Mouse (Mus musculus): ENCODE results near the gene Vmn1r197.
"Not testable (repeated sequence)": the region's sequence is repeated elsewhere in the genome, so short reads cannot be mapped to it uniquely, and the experiment has no call there.

Vmn1r197 gene

DNA sequence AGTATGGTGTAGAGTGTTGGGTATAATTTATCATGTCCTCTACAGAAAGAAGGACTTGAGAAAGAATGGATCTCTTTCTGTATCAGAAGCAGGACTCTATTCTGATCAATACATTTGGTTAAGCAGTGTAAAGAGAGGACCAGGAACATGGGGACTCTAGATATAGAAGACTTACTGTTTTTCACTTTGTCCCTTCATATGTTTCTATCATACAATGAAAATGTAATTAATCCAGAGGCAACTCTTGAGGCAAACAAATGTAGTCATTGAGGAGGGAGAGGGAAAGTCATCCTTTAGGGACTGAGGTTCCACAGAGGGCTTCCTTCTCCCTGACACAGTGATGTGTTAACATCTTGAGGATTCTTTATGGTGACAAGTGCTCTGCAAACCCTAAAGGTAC is at the start of gene Vmn1r197:
TSS of gene Vmn1r197 (plus strand) at position 301 of the 400 bp plus-strand sequence.
- DNase-seq = no peak

DNA sequence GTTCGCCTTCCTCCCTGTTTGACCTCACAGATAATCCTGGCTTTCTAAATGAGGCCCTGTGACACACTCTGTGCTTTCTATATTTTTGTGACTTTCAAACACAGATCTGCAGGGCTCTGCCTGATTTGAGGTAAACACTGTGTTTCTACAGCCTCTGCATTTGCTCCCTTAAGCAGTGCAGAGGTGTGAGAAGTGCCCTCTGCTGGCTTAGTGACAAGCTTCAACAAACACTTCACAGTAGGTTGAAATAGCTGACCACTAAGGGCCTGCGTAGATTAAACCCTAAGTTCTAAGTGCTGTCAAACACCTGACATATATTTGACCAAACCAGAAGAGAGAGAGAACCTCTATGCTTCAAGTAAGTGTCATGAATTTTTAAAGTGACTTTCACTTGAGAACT is 39.8 kb upstream of the Vmn1r197 start:
- DNase-seq = no peak

DNA sequence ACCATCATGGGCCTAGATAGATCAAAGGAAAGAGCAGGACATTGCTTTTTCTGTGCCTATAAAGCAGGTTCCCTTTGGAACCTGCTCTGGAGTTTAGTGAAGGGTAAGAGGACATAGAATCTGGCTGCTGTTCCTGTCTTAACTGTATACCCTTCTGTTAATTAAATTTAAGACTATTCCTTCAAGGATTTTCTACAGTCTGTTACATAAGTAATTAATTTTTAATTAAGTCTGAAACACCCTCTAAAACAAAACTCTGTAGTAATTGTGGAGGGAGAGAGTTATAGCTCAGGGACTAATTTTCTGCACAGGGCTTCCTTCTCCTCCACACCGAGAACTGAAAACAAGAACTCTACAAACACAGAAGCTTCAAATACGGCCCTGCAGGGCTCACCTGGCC is 34.8 kb upstream of the Vmn1r197 start, which contains the start of gene Vmn1r196:
TSS of gene Vmn1r196 (plus strand) at position 301 of the 400 bp plus-strand sequence.
- DNase-seq = no peak

DNA sequence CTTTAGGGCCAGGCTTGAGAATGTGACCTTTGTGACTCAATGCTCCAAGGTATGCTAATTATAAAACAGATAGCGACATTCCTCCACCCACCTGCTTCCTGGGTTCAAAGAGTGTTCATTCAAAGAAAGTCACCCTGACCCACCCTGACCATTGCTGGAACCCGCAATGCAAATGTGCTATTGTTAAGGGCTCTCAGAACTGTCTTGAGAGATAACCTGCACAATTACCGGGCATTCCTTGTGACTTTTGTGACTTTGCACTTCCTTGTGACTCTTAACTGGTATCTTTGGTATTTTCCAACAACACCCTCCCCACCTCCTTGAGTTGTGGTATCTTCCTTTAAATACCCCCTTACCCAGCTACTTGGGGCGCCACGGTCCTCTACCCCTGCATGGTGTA is 16.3 kb upstream of the Vmn1r197 start:
- not testable (repeated sequence) for DNase-seq

DNA sequence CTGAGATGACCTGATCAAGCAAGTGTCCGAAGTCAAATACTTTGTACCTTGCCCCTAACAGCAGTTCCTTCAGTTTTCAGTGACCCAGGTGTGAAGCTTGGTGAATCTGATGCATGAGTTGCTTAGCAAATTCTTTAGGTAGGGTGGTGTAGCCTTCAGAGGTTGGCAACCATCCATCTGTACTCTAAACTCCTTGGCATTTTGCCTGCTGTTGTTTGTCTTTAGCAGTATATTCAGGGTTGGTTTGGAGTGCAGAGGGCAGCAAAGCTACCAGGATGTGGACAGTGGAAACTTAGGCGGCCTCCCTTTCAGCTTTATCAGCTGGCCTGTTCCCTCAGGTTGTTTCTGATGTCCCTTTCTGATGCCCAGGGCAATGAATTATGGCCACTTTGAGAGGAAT is 9.0 kb upstream of the Vmn1r197 start:
- no peak for DNase-seq

DNA sequence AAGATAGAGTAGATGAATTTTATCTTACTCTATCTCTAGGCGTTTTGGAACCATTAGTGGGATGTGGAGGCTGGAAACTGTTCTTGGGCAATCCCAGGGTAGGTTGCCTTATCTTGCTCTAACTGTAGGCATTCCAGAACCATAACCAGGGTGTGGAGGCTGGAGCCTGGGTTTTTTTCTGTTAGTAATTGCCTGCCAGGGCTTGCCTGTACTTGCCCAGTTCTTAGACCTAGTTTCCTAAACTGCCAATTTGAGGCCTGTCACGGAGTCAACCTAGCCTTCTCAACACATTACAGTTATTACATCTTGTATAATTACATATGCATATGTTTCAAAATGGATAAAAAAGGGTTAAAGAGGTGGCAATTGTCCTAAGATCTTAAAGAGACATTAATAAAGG is 7.0 kb upstream of the Vmn1r197 start:
- DNase-seq = no peak

DNA sequence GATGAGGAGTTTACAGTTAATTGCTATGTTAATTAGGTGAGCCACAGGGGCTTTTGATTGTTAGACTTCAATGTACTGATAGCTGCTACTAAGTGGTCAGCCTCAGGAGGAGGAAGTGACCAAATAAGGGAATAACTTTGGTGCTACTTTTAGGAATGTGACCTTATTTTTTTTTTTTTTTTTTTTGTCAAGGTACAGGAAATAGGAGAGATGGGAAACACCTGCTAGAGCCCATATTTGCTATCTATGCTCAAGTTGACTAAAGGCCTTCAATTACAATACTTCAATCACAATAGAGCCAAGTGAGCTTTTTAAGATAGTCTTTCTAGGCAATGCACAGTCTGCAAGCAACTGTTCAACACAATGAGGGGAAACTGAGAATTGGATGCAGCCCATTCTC is 4.3 kb upstream of the Vmn1r197 start:
- DNase-seq = no peak

DNA sequence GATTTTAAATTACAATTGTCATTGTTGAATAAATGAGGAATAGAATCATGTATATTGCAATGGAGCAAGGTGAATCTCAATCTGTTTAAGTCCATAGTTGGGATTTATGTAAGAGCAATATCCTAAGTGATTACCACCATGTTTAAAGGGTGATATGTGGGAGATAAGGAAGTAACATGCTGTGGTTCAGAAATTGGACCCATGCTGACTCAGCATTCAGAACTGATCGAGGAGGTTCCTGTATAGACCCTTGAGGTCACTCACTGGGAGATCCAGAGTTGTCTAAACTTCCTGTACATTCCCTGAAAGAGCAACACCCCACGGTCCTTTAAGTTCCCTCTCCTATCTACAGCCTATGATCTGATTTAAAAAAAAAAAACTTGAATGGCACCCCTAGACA is 8.9 kb downstream of the Vmn1r197 start:
- no peak for DNase-seq

DNA sequence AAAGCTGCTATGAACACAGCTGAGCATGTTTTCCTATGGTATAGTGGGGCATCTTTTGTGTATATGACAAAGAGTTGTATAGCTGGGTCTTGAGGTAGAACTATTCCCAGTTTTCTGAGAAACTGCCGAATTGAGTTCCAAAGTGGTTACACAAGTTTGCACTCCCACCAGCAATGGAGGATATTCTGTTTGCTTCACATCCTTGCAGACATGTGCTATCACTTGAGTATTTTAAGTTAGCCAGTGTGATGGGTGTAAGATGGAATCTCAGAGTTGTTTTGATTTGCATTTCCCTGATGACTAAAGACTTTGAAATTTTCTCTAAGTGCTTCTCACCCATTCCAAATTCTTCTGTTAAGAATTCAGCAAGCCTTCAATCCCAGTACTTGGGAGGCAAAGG is 11.2 kb downstream of the Vmn1r197 start:
- no peak for DNase-seq

DNA sequence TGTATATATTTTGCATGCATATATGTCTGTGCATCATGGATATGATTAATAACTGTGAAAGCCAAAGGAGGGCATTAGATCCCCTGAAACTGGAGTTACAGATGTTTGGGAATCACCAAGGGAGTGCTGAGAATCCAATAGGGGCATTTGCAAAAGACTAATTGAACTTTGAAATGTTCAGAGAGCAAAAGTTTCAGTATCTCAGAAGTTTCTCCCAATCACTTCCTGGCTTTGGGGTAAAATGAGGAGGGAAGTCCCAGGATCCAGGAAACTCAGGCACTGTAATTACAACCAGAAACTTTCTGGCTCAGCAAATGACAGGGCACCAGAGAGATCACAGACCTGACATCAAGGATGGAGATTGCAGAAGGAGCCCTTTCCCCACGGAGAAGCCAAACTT is 25.7 kb downstream of the Vmn1r197 start, which contains the start of gene Vmn1r198:
TSS of gene Vmn1r198 (plus strand) at position 301 of the 400 bp plus-strand sequence.
- no peak for DNase-seq

DNA sequence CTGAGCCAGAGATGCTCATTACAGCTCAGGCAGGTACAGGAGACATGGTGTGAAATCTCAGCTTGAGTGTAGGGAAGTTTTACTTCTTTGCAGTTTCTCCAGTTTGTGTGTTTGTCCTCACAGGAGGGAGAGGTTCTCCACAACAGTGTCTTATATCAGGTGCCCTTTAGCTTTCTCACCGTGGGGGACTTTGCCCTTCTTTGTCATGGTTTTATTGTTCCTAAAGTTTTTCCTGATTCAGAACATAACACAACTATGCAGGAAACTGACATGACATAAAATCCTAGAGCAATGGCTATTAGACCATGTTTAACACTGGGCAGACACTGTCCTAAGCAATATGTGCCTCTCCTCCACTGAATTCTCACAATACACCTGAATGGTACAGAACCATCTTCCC is 26.4 kb downstream of the Vmn1r197 start:
- DNase-seq = no peak

DNA sequence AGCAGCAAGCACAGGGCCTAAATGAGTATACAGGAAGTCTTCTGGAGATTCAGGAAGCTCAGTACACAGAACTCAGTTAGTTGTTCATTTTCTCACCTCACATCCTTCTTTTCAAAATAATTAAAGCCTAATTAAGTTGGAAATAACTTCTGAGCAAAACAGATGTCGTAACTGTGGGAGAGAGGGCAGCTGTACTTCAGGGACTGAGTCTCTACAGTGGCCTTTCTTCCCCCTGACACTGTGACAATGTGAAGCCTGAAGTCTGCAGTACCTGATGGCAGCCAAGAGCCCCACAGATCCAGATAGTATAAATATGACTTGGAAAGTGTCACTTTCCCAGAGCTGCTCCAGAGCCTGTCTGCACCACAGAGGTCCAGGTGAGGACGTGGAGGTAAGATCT is 55.1 kb downstream of the Vmn1r197 start, which contains the start of gene Vmn1r199:
TSS of gene Vmn1r199 (plus strand) at position 301 of the 400 bp plus-strand sequence.
- no peak for DNase-seq

DNA sequence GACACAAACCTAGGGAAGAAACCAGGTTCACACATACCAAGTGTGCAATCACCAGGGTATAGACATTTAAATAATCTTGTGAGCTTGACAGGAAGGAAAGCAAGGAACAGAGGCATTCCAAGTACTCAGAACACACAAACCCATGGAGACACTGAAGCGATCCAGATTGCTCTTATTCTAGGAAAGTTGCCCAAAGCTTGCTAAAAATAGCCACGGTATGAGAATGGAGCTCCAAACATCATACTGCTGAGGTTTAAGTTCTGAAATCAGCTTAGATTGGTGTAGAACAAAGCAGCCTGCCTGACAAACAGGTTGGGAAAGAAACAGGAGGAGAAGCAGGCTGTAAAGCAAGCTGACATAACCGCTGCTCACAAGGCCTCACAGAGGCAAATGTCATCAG is 56.7 kb downstream of the Vmn1r197 start:
- DNase-seq = not testable (repeated sequence)
